In genomic region chr19:17791485-17792052, GRCm38 (mm10) we compare ENCODE assay signal across 21 mouse cellular contexts. TPM values are rescaled to one million over a fixed set of nuclear protein-coding genes. Genes with fewer than 3 reads are reported as not detected.
A peak's percentile ranks its signal among the peaks of the same experiment; 100 is the strongest.
DNase-seq lines count a peak whose midpoint lies in the region; ATAC-seq and TF ChIP-seq lines count a peak whose summit lies in the region.
"Had no signal": no experiment of that assay in that cellular context is flagged by ENCODE, and none has a peak within 500 bp of the region (broad histone marks: within the 10 kb centered on the region; RNA-seq: fewer than 3 reads in every experiment).

No protein-coding gene starts in this region.

- 40% methylated on average over 5 of the region's 5 CpGs for WGBS in intestine, postnatal 0 days
- WGBS in intestine, embryonic 15.5 days: 72% methylated on average over 5 of the region's 5 CpGs
- WGBS in kidney, embryonic 14.5 days: 87% methylated on average over 5 of the region's 5 CpGs
- 64% methylated on average over 5 of the region's 5 CpGs for WGBS in liver, postnatal 0 days (ENCODE audit: insufficient replicate concordance)
- 84% methylated on average over 5 of the region's 5 CpGs for WGBS in liver, embryonic 11.5 days

- peak; percentile 66 for ATAC-seq in intestine, postnatal 0 days
- ATAC-seq in intestine, embryonic 15.5 days: no peak
- no peak for ATAC-seq in kidney, embryonic 14.5 days (ENCODE audit: low FRiP score, low TSS enrichment)
- ATAC-seq in liver, postnatal 0 days: peak; percentile 66
- no peak for ATAC-seq in liver, embryonic 11.5 days (replicated peaks; ENCODE audit: low FRiP score)
- ATAC-seq: CD4-positive, CD25-positive, alpha-beta regulatory T cell, adult 4 months; forebrain, embryonic 15.5 days had no signal

- no peaks in the 10 kb centered on the region for H3K4me1 ChIP-seq in intestine, postnatal 0 days (replicated peaks; ENCODE audit: control insufficient read depth, insufficient read depth, low read length)
- H3K4me1 ChIP-seq in intestine, embryonic 15.5 days (replicated peaks): no peaks in the 10 kb centered on the region
- H3K4me1 ChIP-seq in kidney, embryonic 14.5 days (ENCODE audit: control insufficient read depth, insufficient read depth, low read length): no peaks in the 10 kb centered on the region
- H3K4me1 ChIP-seq in liver, postnatal 0 days (ENCODE audit: insufficient read depth): no peaks in the 10 kb centered on the region; the same call in 1 of the 2 replicates
- H3K4me1 ChIP-seq in liver, embryonic 11.5 days (replicated peaks; ENCODE audit: control insufficient read depth, insufficient read depth, low read length): no peaks in the 10 kb centered on the region
- H3K4me1 ChIP-seq in brown adipose tissue, adult 24 weeks (ENCODE audit: control insufficient read depth, insufficient read depth, insufficient read length, low read length): no peaks in the 10 kb centered on the region
- H3K4me1 ChIP-seq: embryonic facial prominence, embryonic 12.5 days; forebrain, embryonic 15.5 days had no signal

- H3K27ac ChIP-seq in intestine, postnatal 0 days (ENCODE audit: low read depth, low read length): peak overlapping the region; percentile 68
- H3K27ac ChIP-seq in intestine, embryonic 15.5 days: no peak overlapping the region
- H3K27ac ChIP-seq in kidney, embryonic 14.5 days (ENCODE audit: low read depth, low read length): no peak overlapping the region
- H3K27ac ChIP-seq in liver, postnatal 0 days (ENCODE audit: low read depth): peak overlapping the region; percentile 79
- no peak overlapping the region for H3K27ac ChIP-seq in liver, embryonic 11.5 days (ENCODE audit: low read depth, low read length)
- H3K27ac ChIP-seq in brown adipose tissue, adult 24 weeks (replicated peaks; ENCODE audit: low read depth, low read length): peak overlapping the region; percentile 76; the same call in 1 of the 2 replicates
- H3K27ac ChIP-seq: embryonic facial prominence, embryonic 12.5 days; forebrain, embryonic 15.5 days; heart, embryonic 13.5 days had no signal

- H3K4me3 ChIP-seq in intestine, postnatal 0 days (ENCODE audit: low read depth, low read length): no peak overlapping the region
- H3K4me3 ChIP-seq in intestine, embryonic 15.5 days (replicated peaks): no peak overlapping the region
- no peak overlapping the region for H3K4me3 ChIP-seq in kidney, embryonic 14.5 days (ENCODE audit: low read length)
- no peak overlapping the region for H3K4me3 ChIP-seq in liver, postnatal 0 days (ENCODE audit: low read depth, low read length)
- no peak overlapping the region for H3K4me3 ChIP-seq in liver, embryonic 11.5 days (ENCODE audit: low read depth, low read length)
- no peak overlapping the region for H3K4me3 ChIP-seq in brown adipose tissue, adult 24 weeks (ENCODE audit: insufficient read depth, low read depth, low read length)
- H3K4me3 ChIP-seq: embryonic facial prominence, embryonic 12.5 days; forebrain, embryonic 15.5 days; heart, embryonic 13.5 days had no signal

- TF ChIP-seq EP300 in liver, postnatal 0 days (IDR thresholded peaks at IDR 0.05; ENCODE audit: low read depth): peak; percentile 78

- H3K4me2 ChIP-seq in intestine, postnatal 0 days (replicated peaks; ENCODE audit: low read depth): no peak overlapping the region
- H3K4me2 ChIP-seq in intestine, embryonic 15.5 days (replicated peaks): no peak overlapping the region
- no peak overlapping the region for H3K4me2 ChIP-seq in kidney, embryonic 14.5 days (replicated peaks; ENCODE audit: low read depth, low read length)
- H3K4me2 ChIP-seq in liver, postnatal 0 days (ENCODE audit: low read depth, low read length): no peak overlapping the region
- no peak overlapping the region for H3K4me2 ChIP-seq in liver, embryonic 11.5 days
- H3K4me2 ChIP-seq: embryonic facial prominence, embryonic 12.5 days; forebrain, embryonic 15.5 days; heart, embryonic 13.5 days had no signal

- no peak for TF ChIP-seq CTCF in intestine, postnatal 0 days (IDR thresholded peaks at IDR 0.05; ENCODE audit: low read depth)
- TF ChIP-seq CTCF in liver, postnatal 0 days (IDR thresholded peaks at IDR 0.05; ENCODE audit: low read depth): no peak

- no peak overlapping the region for H3K9ac ChIP-seq in intestine, postnatal 0 days (ENCODE audit: low read depth, low read length)
- no peak overlapping the region for H3K9ac ChIP-seq in intestine, embryonic 15.5 days
- H3K9ac ChIP-seq in kidney, embryonic 14.5 days (ENCODE audit: low read depth, low read length): no peak overlapping the region
- no peak overlapping the region for H3K9ac ChIP-seq in liver, postnatal 0 days (replicated peaks)
- H3K9ac ChIP-seq in liver, embryonic 11.5 days (ENCODE audit: low read depth, low read length): no peak overlapping the region
- H3K9ac ChIP-seq: embryonic facial prominence, embryonic 12.5 days; forebrain, embryonic 15.5 days; heart, embryonic 13.5 days had no signal

- no peaks in the 10 kb centered on the region for H3K27me3 ChIP-seq in intestine, postnatal 0 days (replicated peaks; ENCODE audit: control insufficient read depth, insufficient read depth, low read length)
- H3K27me3 ChIP-seq in intestine, embryonic 15.5 days (replicated peaks): no peaks in the 10 kb centered on the region
- H3K27me3 ChIP-seq in kidney, embryonic 14.5 days (ENCODE audit: control insufficient read depth, insufficient read depth, low read length): no peaks in the 10 kb centered on the region
- no peaks in the 10 kb centered on the region for H3K27me3 ChIP-seq in liver, postnatal 0 days (ENCODE audit: insufficient read depth, low read length)
- H3K27me3 ChIP-seq in liver, embryonic 11.5 days (replicated peaks; ENCODE audit: control insufficient read depth, insufficient read depth, low read length): no peaks in the 10 kb centered on the region
- H3K27me3 ChIP-seq: embryonic facial prominence, embryonic 12.5 days; forebrain, embryonic 15.5 days; heart, embryonic 13.5 days had no signal

- H3K36me3 ChIP-seq in intestine, postnatal 0 days (ENCODE audit: control insufficient read depth, insufficient read depth): peaks cover 8% of the 10 kb centered on the region; the same call in 1 of the 2 replicates
- 0 out of 2 replicates have a peak, but pooled peaks cover 3% of the 10 kb centered on the region for H3K36me3 ChIP-seq in intestine, embryonic 15.5 days
- peaks cover 6% of the 10 kb centered on the region; the same call in 1 of the 2 replicates for H3K36me3 ChIP-seq in kidney, embryonic 14.5 days (ENCODE audit: control insufficient read depth, insufficient read depth, low read length)
- H3K36me3 ChIP-seq in liver, postnatal 0 days (replicated peaks; ENCODE audit: insufficient read depth, low read length): no peaks in the 10 kb centered on the region
- no peaks in the 10 kb centered on the region for H3K36me3 ChIP-seq in liver, embryonic 11.5 days (ENCODE audit: control insufficient read depth, insufficient read depth, low read length)
- H3K36me3 ChIP-seq: forebrain, embryonic 15.5 days; G1E had no signal

- H3K9me3 ChIP-seq in intestine, postnatal 0 days (ENCODE audit: control insufficient read depth): no peaks in the 10 kb centered on the region
- no peaks in the 10 kb centered on the region for H3K9me3 ChIP-seq in intestine, embryonic 15.5 days
- H3K9me3 ChIP-seq in kidney, embryonic 14.5 days (ENCODE audit: control insufficient read depth, low read length): no peaks in the 10 kb centered on the region
- H3K9me3 ChIP-seq in liver, postnatal 0 days (ENCODE audit: low read length): no peaks in the 10 kb centered on the region
- no peaks in the 10 kb centered on the region for H3K9me3 ChIP-seq in liver, embryonic 11.5 days (ENCODE audit: control insufficient read depth, low read length)
- H3K9me3 ChIP-seq: embryonic facial prominence, embryonic 12.5 days; forebrain, embryonic 15.5 days; G1E; heart, embryonic 13.5 days had no signal

- DNase-seq in kidney, postnatal 14 days: peak; percentile 31
- DNase-seq in liver, postnatal 0 days: no peak
- DNase-seq in liver, embryonic 11.5 days (ENCODE audit: low spot score): no peak
- DNase-seq: adrenal gland, adult 8-10 months; adrenal gland, postnatal 36 days; B cell, adult 2 months; cerebellum, adult 11 months; cerebellum, adult 8-10 months; cerebellum, postnatal 14 days; gastrocnemius, postnatal 36 days; heart, adult 11 months; heart, postnatal 36 days had no signal

RNA-seq across cellular contexts. Expression of gene Pcsk5, which starts 45.9 kb away (rescaled TPM):
- 21.1 and 25.2 TPM in 2 replicates for polyA plus RNA-seq in intestine, postnatal 0 days (2015; fragmentation: Nextera tagmentation; extraction: Ambion mirVana)
- 29.8 and 35.4 TPM in 2 replicates for polyA plus RNA-seq in intestine, embryonic 15.5 days (2015; fragmentation: Nextera tagmentation; extraction: Ambion mirVana)
- polyA plus RNA-seq in kidney, embryonic 14.5 days (2014; fragmentation: Nextera tagmentation; extraction: Ambion mirVana): 19.4 and 26.8 TPM in 2 replicates
- 3.8 and 4.1 TPM in 2 replicates for polyA plus RNA-seq in liver, postnatal 0 days (2015; fragmentation: Nextera tagmentation; extraction: Ambion mirVana)
- 4.5 and 4.8 TPM in 2 replicates for polyA plus RNA-seq in liver, embryonic 11.5 days (2014; fragmentation: Nextera tagmentation; extraction: Ambion mirVana)
- 1.7 and 2.0 TPM in 2 replicates for polyA plus RNA-seq in brown adipose tissue, adult 24 weeks (2012; ENCODE audit: insufficient read depth, insufficient read length, missing spikeins)
- polyA plus RNA-seq: CD4-positive, CD25-positive, alpha-beta regulatory T cell, adult 4 months; G1E had no signal

Comparison
In these comparisons a context has a peak if more than half of its experiments do, and no peak if none do; other contexts are left out.
1. ATAC-seq: peak in intestine, postnatal 0 days (single experiment) and liver, postnatal 0 days (single experiment); none in intestine, embryonic 15.5 days (single experiment), kidney, embryonic 14.5 days (single experiment) and liver, embryonic 11.5 days (single experiment).
2. H3K27ac ChIP-seq: peak in intestine, postnatal 0 days (single experiment), liver, postnatal 0 days (single experiment) and brown adipose tissue, adult 24 weeks (single experiment); none in intestine, embryonic 15.5 days (single experiment), kidney, embryonic 14.5 days (single experiment) and liver, embryonic 11.5 days (single experiment).